Mouse (Mus musculus): ENCODE results near the gene D13Ertd608e. TPM values are rescaled to one million over a fixed set of nuclear protein-coding genes. Genes with fewer than 3 reads are reported as not detected.
"Not testable (repeated sequence)": the region's sequence is repeated elsewhere in the genome, so short reads cannot be mapped to it uniquely, and the experiment has no call there.

Gene D13Ertd608e
- not detected in 2 replicates for polyA plus RNA-seq (2014; fragmentation: Nextera tagmentation; extraction: Ambion mirVana)

- H3K27ac ChIP-seq (replicated peaks in 1 of 2; ENCODE audit: control insufficient read depth in 1 of 2, insufficient read depth in 1 of 2, low read depth in 2 of 2, low read length in 2 of 2); H3K9me3 ChIP-seq (ENCODE audit: control insufficient read depth, low read length); H3K36me3 ChIP-seq (ENCODE audit: control insufficient read depth, insufficient read depth, low read length); ATAC-seq (ENCODE audit: insufficient number of reproducible peaks, insufficient read depth, low FRiP score, low read depth); H3K9ac ChIP-seq (ENCODE audit: low read length); H3K27me3 ChIP-seq (ENCODE audit: control insufficient read depth, insufficient read depth, low read length); H3K4me1 ChIP-seq (ENCODE audit: control insufficient read depth in 2 of 2, insufficient read depth in 2 of 2, low read length in 2 of 2): not testable (repeated sequence)
- Histone ChIP-seq H3K4me3 (ENCODE audit: control insufficient read depth in 1 of 2, insufficient read depth in 1 of 2, low read depth in 1 of 2, low read length in 2 of 2) (peak within 1 kb of the TSS in 1 of 2 experiments; percentile 26; a peak in 1 of 4 replicates), H3K4me2 (ENCODE audit: low read length) (peak within 1 kb of the TSS; percentile 40)
- WGBS: 11% methylated on average over 18 of the region's 25 CpGs
Measured at GRCm38 (mm10) chr13:119835320-119836056, at the start of gene D13Ertd608e. D13Ertd608e (plus strand) TSS chr13:119836006.

DNA sequence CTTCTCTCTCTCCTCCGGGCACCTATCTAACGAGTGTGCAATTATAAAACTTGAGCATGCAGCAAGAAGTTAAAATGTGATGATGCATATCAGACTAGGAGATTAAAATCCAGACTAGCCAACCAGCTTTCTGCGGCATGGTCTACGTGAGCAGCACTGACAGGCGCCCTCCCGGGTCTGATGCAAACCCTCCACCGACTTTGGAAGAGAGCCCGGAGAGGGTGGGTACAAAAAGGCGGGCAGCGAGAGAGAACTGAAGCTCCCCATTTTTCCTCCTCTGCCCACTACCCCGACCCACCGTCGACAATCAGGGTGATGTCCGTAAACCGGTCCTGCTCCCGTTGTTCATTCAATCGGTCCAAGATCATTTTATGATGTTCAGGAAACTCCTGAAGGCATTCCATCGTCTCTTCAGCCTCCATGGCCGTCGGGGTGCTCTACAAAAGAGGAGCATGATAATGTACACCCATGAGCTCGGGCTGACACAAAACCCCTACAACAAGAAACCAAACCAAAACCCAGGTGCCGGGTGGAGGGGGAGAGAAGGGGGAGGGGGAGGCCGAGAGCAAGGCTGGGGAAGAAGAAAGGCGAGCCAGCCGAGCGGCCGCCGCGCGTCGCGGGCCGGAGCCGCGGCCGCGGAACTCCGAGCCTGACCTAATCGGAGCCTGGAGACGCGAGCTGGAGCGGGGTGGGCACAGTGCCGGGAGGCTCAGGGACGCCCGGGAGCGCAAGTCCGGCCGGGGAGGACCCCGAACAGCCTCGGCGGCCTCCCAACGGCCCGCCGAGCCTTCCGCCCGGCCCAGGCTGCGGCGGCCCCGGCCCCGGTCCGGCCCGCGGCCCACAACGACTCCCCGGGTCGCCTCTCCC is 45.7 kb upstream of the D13Ertd608e start:
- Histone ChIP-seq H3K27me3 (ENCODE audit: control insufficient read depth, insufficient read depth, low read length) (no peaks in the 10 kb centered on the region), H3K9ac (ENCODE audit: low read length) (peak overlapping the region; percentile 98), H3K27ac (replicated peaks in 1 of 2; ENCODE audit: control insufficient read depth in 1 of 2, insufficient read depth in 1 of 2, low read depth in 2 of 2, low read length in 2 of 2) (peak overlapping the region; percentile 97 to 98), H3K9me3 (ENCODE audit: control insufficient read depth, low read length) (no peaks in the 10 kb centered on the region), H3K4me1 (ENCODE audit: control insufficient read depth in 2 of 2, insufficient read depth in 2 of 2, low read length in 2 of 2) (peaks cover 6 to 15% of the 10 kb centered on the region in 2 experiments), H3K36me3 (ENCODE audit: control insufficient read depth, insufficient read depth, low read length) (peaks cover 38% of the 10 kb centered on the region), H3K4me3 (ENCODE audit: control insufficient read depth in 1 of 2, insufficient read depth in 1 of 2, low read depth in 1 of 2, low read length in 2 of 2) (peak overlapping the region; percentile 86 to 100), H3K4me2 (ENCODE audit: low read length) (peak overlapping the region; percentile 68)
- peak; percentile 70 for ATAC-seq (ENCODE audit: insufficient number of reproducible peaks, insufficient read depth, low FRiP score, low read depth)
- WGBS: under 1% methylated on average over 59 of the region's 66 CpGs

- WGBS: under 1% methylated on average over 68 of the region's 86 CpGs
- Histone ChIP-seq H3K27me3 (ENCODE audit: control insufficient read depth, insufficient read depth, low read length) (no peaks in the 10 kb centered on the region), H3K9ac (ENCODE audit: low read length) (peak within 1 kb of the TSS; percentile 98), H3K36me3 (ENCODE audit: control insufficient read depth, insufficient read depth, low read length) (peaks cover 29% of the 10 kb centered on the region), H3K27ac (replicated peaks in 1 of 2; ENCODE audit: control insufficient read depth in 1 of 2, insufficient read depth in 1 of 2, low read depth in 2 of 2, low read length in 2 of 2) (peak within 1 kb of the TSS; percentile 97 to 98), H3K4me2 (ENCODE audit: low read length) (peak within 1 kb of the TSS; percentile 93), H3K4me3 (ENCODE audit: control insufficient read depth in 1 of 2, insufficient read depth in 1 of 2, low read depth in 1 of 2, low read length in 2 of 2) (peak within 1 kb of the TSS; percentile 86 to 100), H3K4me1 (ENCODE audit: control insufficient read depth in 2 of 2, insufficient read depth in 2 of 2, low read length in 2 of 2) (peaks cover 6 to 15% of the 10 kb centered on the region in 2 experiments), H3K9me3 (ENCODE audit: control insufficient read depth, low read length) (no peaks in the 10 kb centered on the region)
- ATAC-seq (ENCODE audit: insufficient number of reproducible peaks, insufficient read depth, low FRiP score, low read depth): peak; percentile 98
Measured at GRCm38 (mm10) chr13:119790761-119791579, 44.8 kb upstream of the D13Ertd608e start, which contains the start of gene Zfp131. Zfp131 (minus strand) TSS chr13:119790889.

GRCm38 (mm10) chr13:119791580-119792135 is 44.1 kb upstream of the D13Ertd608e start:
- Histone ChIP-seq H3K4me3 (ENCODE audit: control insufficient read depth in 1 of 2, insufficient read depth in 1 of 2, low read depth in 1 of 2, low read length in 2 of 2) (peak overlapping the region; percentile 75 to 86), H3K4me2 (ENCODE audit: low read length) (peak overlapping the region; percentile 93), H3K36me3 (ENCODE audit: control insufficient read depth, insufficient read depth, low read length) (peaks cover 23% of the 10 kb centered on the region), H3K9me3 (ENCODE audit: control insufficient read depth, low read length) (no peaks in the 10 kb centered on the region), H3K4me1 (ENCODE audit: control insufficient read depth in 2 of 2, insufficient read depth in 2 of 2, low read length in 2 of 2) (peaks cover 6 to 15% of the 10 kb centered on the region in 2 experiments), H3K27me3 (ENCODE audit: control insufficient read depth, insufficient read depth, low read length) (no peaks in the 10 kb centered on the region), H3K9ac (ENCODE audit: low read length) (peak overlapping the region; percentile 98), H3K27ac (replicated peaks in 1 of 2; ENCODE audit: control insufficient read depth in 1 of 2, insufficient read depth in 1 of 2, low read depth in 2 of 2, low read length in 2 of 2) (peak overlapping the region; percentile 87 to 97)
- 3% methylated on average over 18 of the region's 18 CpGs for WGBS
- no peak for ATAC-seq (ENCODE audit: insufficient number of reproducible peaks, insufficient read depth, low FRiP score, low read depth)

DNA sequence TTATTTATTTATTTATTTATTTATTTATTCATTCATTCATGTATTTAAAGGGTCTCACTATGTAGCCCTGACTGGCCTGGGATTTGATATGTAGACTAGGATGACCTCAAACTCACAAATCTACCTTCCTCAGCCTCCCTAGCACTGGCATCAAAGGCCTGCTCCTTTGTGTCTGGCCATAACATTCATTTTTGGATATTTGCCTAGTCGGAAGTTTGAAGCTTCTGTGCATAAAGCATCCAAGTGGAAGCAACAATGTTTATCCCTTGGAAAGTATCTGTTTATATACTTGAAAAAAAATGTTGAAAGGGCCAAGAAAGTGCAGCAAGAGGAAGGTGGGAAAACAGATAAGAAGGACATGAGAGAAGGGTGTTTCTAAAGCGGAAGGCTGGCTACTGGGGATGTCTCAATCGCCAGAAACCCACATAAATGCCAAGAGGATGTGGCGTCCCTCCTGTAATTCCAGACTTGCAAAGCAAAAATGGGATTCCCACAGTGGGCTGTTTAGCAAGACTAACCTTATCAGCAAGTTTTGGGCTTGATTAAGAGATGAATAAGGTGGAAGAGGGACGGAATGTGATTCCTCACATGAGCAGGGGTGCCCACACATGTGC is 42.9 kb upstream of the D13Ertd608e start:
- no peak for ATAC-seq (ENCODE audit: insufficient number of reproducible peaks, insufficient read depth, low FRiP score, low read depth)
- Histone ChIP-seq H3K9ac (ENCODE audit: low read length) (no peak overlapping the region), H3K4me1 (ENCODE audit: control insufficient read depth in 2 of 2, insufficient read depth in 2 of 2, low read length in 2 of 2) (peaks cover 6 to 15% of the 10 kb centered on the region in 2 experiments), H3K4me3 (ENCODE audit: control insufficient read depth in 1 of 2, insufficient read depth in 1 of 2, low read depth in 1 of 2, low read length in 2 of 2) (no peak overlapping the region), H3K4me2 (ENCODE audit: low read length) (no peak overlapping the region), H3K9me3 (ENCODE audit: control insufficient read depth, low read length) (no peaks in the 10 kb centered on the region), H3K36me3 (ENCODE audit: control insufficient read depth, insufficient read depth, low read length) (peaks cover 13% of the 10 kb centered on the region), H3K27ac (replicated peaks in 1 of 2; ENCODE audit: control insufficient read depth in 1 of 2, insufficient read depth in 1 of 2, low read depth in 2 of 2, low read length in 2 of 2) (no peak overlapping the region), H3K27me3 (ENCODE audit: control insufficient read depth, insufficient read depth, low read length) (no peaks in the 10 kb centered on the region)
- WGBS: 73% methylated on average over 5 of the region's 5 CpGs

GRCm38 (mm10) chr13:119797656-119798055 is 38.1 kb upstream of the D13Ertd608e start:
- Histone ChIP-seq H3K9ac (ENCODE audit: low read length) (no peak overlapping the region), H3K27ac (replicated peaks in 1 of 2; ENCODE audit: control insufficient read depth in 1 of 2, insufficient read depth in 1 of 2, low read depth in 2 of 2, low read length in 2 of 2) (no peak overlapping the region), H3K4me2 (ENCODE audit: low read length) (no peak overlapping the region), H3K27me3 (ENCODE audit: control insufficient read depth, insufficient read depth, low read length) (no peaks in the 10 kb centered on the region), H3K4me3 (ENCODE audit: control insufficient read depth in 1 of 2, insufficient read depth in 1 of 2, low read depth in 1 of 2, low read length in 2 of 2) (no peak overlapping the region), H3K4me1 (ENCODE audit: control insufficient read depth in 2 of 2, insufficient read depth in 2 of 2, low read length in 2 of 2) (0 out of 4 replicates have a peak, but pooled peaks cover 0 to 2% of the 10 kb centered on the region in 2 experiments), H3K36me3 (ENCODE audit: control insufficient read depth, insufficient read depth, low read length) (no peaks in the 10 kb centered on the region), H3K9me3 (ENCODE audit: control insufficient read depth, low read length) (no peaks in the 10 kb centered on the region)
- ATAC-seq (ENCODE audit: insufficient number of reproducible peaks, insufficient read depth, low FRiP score, low read depth): no peak
- WGBS: 60% methylated on average over 4 of the region's 4 CpGs

Data from heart, embryonic 14.5 days (tissue).